ENCODE assay signal across 25 mouse cellular contexts in the genomic region with DNA sequence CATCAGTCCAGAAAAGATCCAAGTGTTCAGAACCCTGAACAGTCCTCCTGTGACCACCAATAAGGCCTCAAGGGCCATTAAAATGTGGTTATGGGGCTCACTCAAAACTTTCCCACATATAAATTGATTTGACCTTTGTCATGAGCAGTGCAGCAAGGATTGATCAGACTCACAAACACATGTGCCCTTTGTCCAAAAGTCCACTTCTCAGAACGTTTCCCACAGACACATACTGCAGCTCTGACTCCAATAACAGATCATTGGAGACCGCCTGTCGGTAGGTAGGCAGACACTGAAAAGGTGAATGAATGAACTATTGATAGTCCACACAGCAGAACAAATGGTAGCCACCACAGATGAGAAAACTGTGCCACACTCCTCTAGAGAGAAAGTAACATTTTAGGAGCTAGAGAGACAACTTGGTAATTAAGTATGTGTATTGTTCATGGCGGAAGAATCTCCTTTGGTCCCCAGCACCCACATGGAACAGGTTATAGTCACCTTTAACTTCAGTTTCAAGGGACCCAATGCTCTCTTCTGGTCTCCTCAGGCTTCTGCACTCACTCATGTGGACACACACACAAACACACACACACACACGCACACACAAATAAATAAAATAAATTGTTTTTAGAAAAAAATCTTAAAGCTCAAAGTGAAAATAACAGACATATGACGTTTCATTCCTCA.
A peak's percentile ranks its signal among the peaks of the same experiment; 100 is the strongest.
DNase-seq lines count a peak whose midpoint lies in the region; ATAC-seq and TF ChIP-seq lines count a peak whose summit lies in the region.
"Had no signal": no experiment of that assay in that cellular context is flagged by ENCODE, and none has a peak within 500 bp of the region (broad histone marks: within the 10 kb centered on the region; RNA-seq: fewer than 3 reads in every experiment).

No protein-coding gene starts in this region.

- peaks cover 7% of the 10 kb centered on the region; the same call in 1 of the 2 replicates for H3K4me1 ChIP-seq in limb, embryonic 11.5 days (ENCODE audit: control insufficient read depth, insufficient read depth, low read length)
- H3K4me1 ChIP-seq in limb, embryonic 10.5 days = peaks cover 14% of the 10 kb centered on the region; the same call in 1 of the 2 replicates
- H3K4me1 ChIP-seq in liver, embryonic 15.5 days (replicated peaks) = no peaks in the 10 kb centered on the region
- H3K4me1 ChIP-seq in liver, embryonic 11.5 days (replicated peaks; ENCODE audit: control insufficient read depth, insufficient read depth, low read length) = no peaks in the 10 kb centered on the region
- H3K4me1 ChIP-seq in limb, embryonic 14.5 days (ENCODE audit: control insufficient read depth, insufficient read depth, low read length) = no peaks in the 10 kb centered on the region
- H3K4me1 ChIP-seq: forebrain, embryonic 12.5 days; forebrain, embryonic 15.5 days; heart, embryonic 10.5 days; hindbrain, embryonic 12.5 days; hindbrain, embryonic 15.5 days had no signal

- no peak for DNase-seq in limb, embryonic 11.5 days (ENCODE audit: low spot score)
- DNase-seq in limb, embryonic 10.5 days (ENCODE audit: low spot score) = no peak
- DNase-seq in liver, embryonic 11.5 days (ENCODE audit: low spot score) = no peak
- DNase-seq in limb, embryonic 14.5 days (ENCODE audit: low spot score) = peak; percentile 2
- no peak for DNase-seq in left cerebral cortex, postnatal 25 days (ENCODE audit: low spot score in 2 of 2)
- no peak for DNase-seq in adrenal gland, adult 2 months
- DNase-seq: adrenal gland, adult 8-10 months; adrenal gland, postnatal 25 days; B cell, adult 2 months; cerebellum, adult 11-12 months; cerebellum, adult 8-10 months; cerebellum, postnatal 36 days; embryo, embryonic 11 days; gastrocnemius, postnatal 10 days; gastrocnemius, postnatal 36 days; heart, adult 2 months had no signal

- 77% methylated on average over 6 of the region's 6 CpGs for WGBS in limb, embryonic 11.5 days
- WGBS in limb, embryonic 10.5 days = 84% methylated on average over 6 of the region's 6 CpGs
- WGBS in liver, embryonic 15.5 days (ENCODE audit: insufficient replicate concordance) = 61% methylated on average over 6 of the region's 6 CpGs
- WGBS in liver, embryonic 11.5 days = 85% methylated on average over 6 of the region's 6 CpGs
- WGBS in limb, embryonic 14.5 days = 72% methylated on average over 6 of the region's 6 CpGs

- 0 out of 2 replicates have a peak overlapping the region, but pooled peaks have one; percentile 21 for H3K27ac ChIP-seq in limb, embryonic 11.5 days (replicated peaks; ENCODE audit: low read depth, low read length)
- H3K27ac ChIP-seq in limb, embryonic 10.5 days = no peak overlapping the region
- no peak overlapping the region; the same call in 1 of the 2 replicates for H3K27ac ChIP-seq in liver, embryonic 15.5 days (replicated peaks)
- no peak overlapping the region for H3K27ac ChIP-seq in liver, embryonic 11.5 days (ENCODE audit: low read depth, low read length)
- no peak overlapping the region for H3K27ac ChIP-seq in limb, embryonic 14.5 days (replicated peaks; ENCODE audit: low read depth, low read length)
- H3K27ac ChIP-seq: embryonic facial prominence, embryonic 10.5 days; embryonic facial prominence, embryonic 13.5 days; forebrain, embryonic 12.5 days; forebrain, embryonic 15.5 days; heart, adult 2 months; heart, embryonic 10.5 days; hindbrain, embryonic 12.5 days; hindbrain, embryonic 15.5 days had no signal

- no peaks in the 10 kb centered on the region for H3K9me3 ChIP-seq in limb, embryonic 11.5 days (ENCODE audit: control insufficient read depth, low read length)
- no peaks in the 10 kb centered on the region for H3K9me3 ChIP-seq in limb, embryonic 10.5 days (replicated peaks)
- H3K9me3 ChIP-seq in liver, embryonic 15.5 days (replicated peaks) = no peaks in the 10 kb centered on the region
- H3K9me3 ChIP-seq in liver, embryonic 11.5 days (ENCODE audit: control insufficient read depth, low read length) = no peaks in the 10 kb centered on the region
- H3K9me3 ChIP-seq in limb, embryonic 14.5 days (ENCODE audit: control insufficient read depth, low read length) = no peaks in the 10 kb centered on the region
- H3K9me3 ChIP-seq: embryonic facial prominence, embryonic 10.5 days; embryonic facial prominence, embryonic 13.5 days; forebrain, embryonic 12.5 days; forebrain, embryonic 15.5 days; heart, embryonic 10.5 days; hindbrain, embryonic 12.5 days; hindbrain, embryonic 15.5 days had no signal

- no peak for TF ChIP-seq POLR2A in limb, embryonic 14.5 days (IDR thresholded peaks at IDR 0.05; ENCODE audit: borderline replicate concordance, extremely low read depth, insufficient read depth, insufficient read length)

- H3K9ac ChIP-seq in limb, embryonic 11.5 days (ENCODE audit: low read length) = no peak overlapping the region
- no peak overlapping the region for H3K9ac ChIP-seq in liver, embryonic 15.5 days
- no peak overlapping the region for H3K9ac ChIP-seq in liver, embryonic 11.5 days (ENCODE audit: low read depth, low read length)
- H3K9ac ChIP-seq in limb, embryonic 14.5 days (ENCODE audit: low read depth, low read length, severe bottlenecking) = no peak overlapping the region
- H3K9ac ChIP-seq: embryonic facial prominence, embryonic 13.5 days; forebrain, embryonic 12.5 days; forebrain, embryonic 15.5 days; hindbrain, embryonic 12.5 days; hindbrain, embryonic 15.5 days had no signal

- ATAC-seq in limb, embryonic 11.5 days (ENCODE audit: insufficient number of reproducible peaks, low FRiP score, low TSS enrichment, low read depth) = no peak
- peak; percentile 65 for ATAC-seq in liver, embryonic 15.5 days (ENCODE audit: insufficient read depth)
- ATAC-seq in liver, embryonic 11.5 days (replicated peaks; ENCODE audit: low FRiP score) = no peak
- no peak for ATAC-seq in limb, embryonic 14.5 days (ENCODE audit: low FRiP score, low read depth)
- ATAC-seq: forebrain, embryonic 15.5 days had no signal

- H3K4me2 ChIP-seq in limb, embryonic 11.5 days (ENCODE audit: low read depth, severe bottlenecking) = no peak overlapping the region
- no peak overlapping the region for H3K4me2 ChIP-seq in liver, embryonic 15.5 days
- no peak overlapping the region for H3K4me2 ChIP-seq in liver, embryonic 11.5 days
- H3K4me2 ChIP-seq in limb, embryonic 14.5 days (replicated peaks; ENCODE audit: low read depth, low read length, severe bottlenecking) = no peak overlapping the region
- H3K4me2 ChIP-seq: embryonic facial prominence, embryonic 13.5 days; forebrain, embryonic 12.5 days; forebrain, embryonic 15.5 days; hindbrain, embryonic 12.5 days; hindbrain, embryonic 15.5 days had no signal

- H3K36me3 ChIP-seq in limb, embryonic 11.5 days (ENCODE audit: control insufficient read depth, insufficient read depth, low read length) = no peaks in the 10 kb centered on the region
- no peaks in the 10 kb centered on the region for H3K36me3 ChIP-seq in limb, embryonic 10.5 days
- H3K36me3 ChIP-seq in liver, embryonic 15.5 days (replicated peaks) = no peaks in the 10 kb centered on the region
- no peaks in the 10 kb centered on the region for H3K36me3 ChIP-seq in liver, embryonic 11.5 days (ENCODE audit: control insufficient read depth, insufficient read depth, low read length)
- H3K36me3 ChIP-seq in limb, embryonic 14.5 days (ENCODE audit: control insufficient read depth, insufficient read depth, low read length) = no peaks in the 10 kb centered on the region
- H3K36me3 ChIP-seq: embryonic facial prominence, embryonic 10.5 days; embryonic facial prominence, embryonic 13.5 days; forebrain, embryonic 12.5 days; forebrain, embryonic 15.5 days; heart, embryonic 10.5 days; hindbrain, embryonic 12.5 days; hindbrain, embryonic 15.5 days had no signal

- H3K4me3 ChIP-seq in limb, embryonic 11.5 days (ENCODE audit: low read depth, low read length) = no peak overlapping the region
- no peak overlapping the region for H3K4me3 ChIP-seq in limb, embryonic 10.5 days
- H3K4me3 ChIP-seq in liver, embryonic 15.5 days (replicated peaks) = no peak overlapping the region
- H3K4me3 ChIP-seq in liver, embryonic 11.5 days (ENCODE audit: low read depth, low read length) = no peak overlapping the region
- H3K4me3 ChIP-seq in limb, embryonic 14.5 days (replicated peaks; ENCODE audit: low read length) = no peak overlapping the region
- H3K4me3 ChIP-seq: embryonic facial prominence, embryonic 10.5 days; embryonic facial prominence, embryonic 13.5 days; erythroblast, embryonic 14.5 days; forebrain, embryonic 12.5 days; forebrain, embryonic 15.5 days; heart, adult 2 months; heart, embryonic 10.5 days; hindbrain, embryonic 12.5 days; hindbrain, embryonic 15.5 days had no signal

- intact Hi-C loops in left cerebral cortex, postnatal 25 days (cut with DNase I) = no loop called here

- H3K27me3 ChIP-seq in limb, embryonic 11.5 days (ENCODE audit: control insufficient read depth, insufficient read depth, low read length) = no peaks in the 10 kb centered on the region
- H3K27me3 ChIP-seq in limb, embryonic 10.5 days (ENCODE audit: low read depth, poor library complexity, severe bottlenecking) = no peaks in the 10 kb centered on the region
- no peaks in the 10 kb centered on the region for H3K27me3 ChIP-seq in liver, embryonic 15.5 days
- no peaks in the 10 kb centered on the region for H3K27me3 ChIP-seq in liver, embryonic 11.5 days (replicated peaks; ENCODE audit: control insufficient read depth, insufficient read depth, low read length)
- no peaks in the 10 kb centered on the region for H3K27me3 ChIP-seq in limb, embryonic 14.5 days (ENCODE audit: control insufficient read depth, insufficient read depth, low read length)
- H3K27me3 ChIP-seq: forebrain, embryonic 12.5 days; forebrain, embryonic 15.5 days; hindbrain, embryonic 12.5 days; hindbrain, embryonic 15.5 days had no signal
